Mouse (Mus musculus) hindbrain, embryonic 16.5 days (tissue): ENCODE measurements around the gene Pla2g12a. TPM values are rescaled to one million over a fixed set of nuclear protein-coding genes. Genes with fewer than 3 reads are reported as not detected.

ENCODE experiments used
- ATAC-seq: fragments of 200-750 bp; cut with Nextera tagmentation; 2 replicates; pipeline ENCODE4 v1.8.0; 2017; ENCODE audit warnings: moderate TSS enrichment, moderate library complexity
- H3K27ac ChIP-seq: fragments of 300-500 bp; sonication (generic); 2 replicates; pipeline ENCODE4 v1.5.1; 2014; ENCODE audit warnings: low read depth, mild to moderate bottlenecking, control low read depth, low read length, moderate library complexity
- H3K27me3 ChIP-seq: fragments of 300-500 bp; sonication (generic); replicated peaks from 2 replicates; pipeline ENCODE4 v1.6.1; 2014; ENCODE audit warnings: low read length; ENCODE audit not compliant: control insufficient read depth, insufficient read depth
- H3K36me3 ChIP-seq: fragments of 300-500 bp; sonication (generic); 2 replicates; pipeline ENCODE4 v1.6.1; 2014; ENCODE audit warnings: mild to moderate bottlenecking, low read length, moderate library complexity, mixed read lengths; ENCODE audit not compliant: control insufficient read depth, insufficient read depth
- H3K4me1 ChIP-seq: fragments of 300-500 bp; sonication (generic); 2 replicates; pipeline ENCODE4 v1.6.1; 2014; ENCODE audit warnings: low read depth, low read length; ENCODE audit not compliant: control insufficient read depth, insufficient read depth
- H3K4me2 ChIP-seq: fragments of 300-500 bp; sonication (generic); 2 replicates; pipeline ENCODE4 v1.6.1; 2014; ENCODE audit warnings: mild to moderate bottlenecking, low read length, control low read depth, moderate library complexity
- H3K4me3 ChIP-seq: fragments of 300-500 bp; sonication (generic); 2 replicates; pipeline ENCODE4 v1.5.1; 2014; ENCODE audit warnings: mild to moderate bottlenecking, low read length, control low read depth, moderate library complexity
- H3K9ac ChIP-seq: fragments of 300-500 bp; sonication (generic); 2 replicates; pipeline ENCODE4 v1.6.1; 2014; ENCODE audit warnings: low read depth, mild to moderate bottlenecking, control low read depth, low read length, moderate library complexity
- H3K9me3 ChIP-seq: fragments of 300-500 bp; sonication (generic); 2 replicates; pipeline ENCODE4 v1.6.1; 2014; ENCODE audit warnings: mild to moderate bottlenecking, low read length, moderate library complexity; ENCODE audit not compliant: control insufficient read depth
- WGBS: fragments of 180-500 bp; shearing (Covaris S2); extraction: QIAGEN DNeasy Blood & Tissue Kit; methylation state at CpG from one replicate; pipeline ENCODE4 v1.1.7; 2014; 5-methylcytosine and 5-hydroxymethylcytosine counted together
- polyA plus RNA-seq: library from polyadenylated mRNA; unstranded; fragments of >200 nt; fragmentation: Nextera tagmentation; extraction: Ambion mirVana; gene quantifications from 2 replicates; pipeline ENCODE4 v1.2.1, GENCODE M21; 2015

The Pla2g12a gene
- polyA plus RNA-seq, 1 experiment from 2014 or later = 39.8 TPM

DNA sequence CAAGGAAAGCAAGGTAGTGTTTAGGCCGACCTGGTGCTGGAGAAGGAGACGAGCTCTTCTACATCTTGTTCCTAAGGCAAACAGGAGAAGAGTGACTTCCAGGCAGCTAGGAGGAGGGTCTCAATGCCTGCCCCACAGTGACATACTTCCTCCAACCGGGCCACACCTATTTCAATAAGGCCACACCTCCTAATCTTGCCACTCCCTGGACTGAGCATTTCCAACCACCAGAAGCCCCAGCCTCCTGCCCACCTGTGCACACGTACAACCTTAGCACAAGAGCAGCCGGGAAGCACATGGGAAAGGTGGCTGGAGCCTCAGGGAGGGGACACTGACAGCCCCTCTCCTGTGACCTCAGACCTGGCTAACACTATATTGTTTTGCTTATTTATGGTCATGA is 13.6 kb downstream of the Pla2g12a start:
- no peaks in the 10 kb centered on the region for H3K27me3 ChIP-seq
- no peak overlapping the region for H3K9ac ChIP-seq
- no peak overlapping the region for H3K27ac ChIP-seq
- H3K36me3 ChIP-seq = peaks cover 20% of the 10 kb centered on the region
- no peaks in the 10 kb centered on the region for H3K4me1 ChIP-seq
- no peak for ATAC-seq
- no peak overlapping the region for H3K4me3 ChIP-seq
- no peaks in the 10 kb centered on the region for H3K9me3 ChIP-seq
- WGBS = 88% methylated on average over 5 of the region's 5 CpGs
- no peak overlapping the region for H3K4me2 ChIP-seq

DNA sequence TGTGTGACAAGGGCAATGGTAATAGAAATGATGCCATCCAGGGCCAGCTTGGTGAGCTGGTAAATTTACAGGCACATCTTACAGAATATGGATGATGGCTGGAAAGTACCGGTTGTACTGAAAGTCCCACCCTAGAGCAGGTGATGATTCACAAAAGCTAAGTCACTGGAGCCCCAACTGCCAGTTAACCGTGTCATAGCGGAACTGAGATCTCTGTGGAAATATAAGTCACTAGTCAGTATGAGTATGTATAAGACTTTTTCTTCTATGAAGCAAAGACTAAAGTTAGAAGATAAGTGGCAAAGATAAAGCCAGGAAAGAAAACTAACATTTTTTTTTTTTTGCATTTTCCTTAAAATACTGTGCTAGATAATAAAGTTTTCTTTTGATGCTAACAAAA is 14.7 kb downstream of the Pla2g12a start:
- Histone ChIP-seq H3K27me3 (no peaks in the 10 kb centered on the region), H3K9ac (no peak overlapping the region), H3K4me3 (no peak overlapping the region), H3K4me2 (no peak overlapping the region), H3K27ac (no peak overlapping the region), H3K4me1 (no peaks in the 10 kb centered on the region), H3K9me3 (no peaks in the 10 kb centered on the region), H3K36me3 (peaks cover 20% of the 10 kb centered on the region)
- 96% methylated on average over 3 of the region's 3 CpGs for WGBS
- no peak for ATAC-seq

DNA sequence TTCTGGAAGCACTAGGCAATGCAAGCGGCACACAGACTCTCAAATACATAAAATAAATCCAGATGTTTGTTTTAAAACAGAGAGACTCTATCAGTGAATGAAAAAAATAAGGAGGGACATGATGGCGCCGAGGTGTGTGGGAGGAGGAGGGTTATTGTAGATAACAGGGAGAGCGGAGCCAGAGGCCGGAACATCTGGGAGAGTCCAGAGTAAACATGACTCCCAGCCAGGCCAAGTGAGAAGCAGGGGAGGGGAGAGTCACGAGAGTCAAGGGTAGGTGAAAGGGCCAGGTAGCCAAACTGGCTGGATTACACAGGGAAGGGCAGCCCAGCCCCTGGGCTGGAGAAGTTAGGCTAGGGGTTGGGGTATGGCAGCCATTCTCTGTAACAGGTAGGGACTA is 18.2 kb downstream of the Pla2g12a start:
- 94% methylated on average over 6 of the region's 6 CpGs for WGBS
- no peak overlapping the region for H3K9ac ChIP-seq
- H3K4me3 ChIP-seq = no peak overlapping the region
- H3K4me1 ChIP-seq = peaks cover 1% of the 10 kb centered on the region
- H3K4me2 ChIP-seq = no peak overlapping the region
- peaks cover 14% of the 10 kb centered on the region for H3K36me3 ChIP-seq
- H3K27ac ChIP-seq = no peak overlapping the region
- no peaks in the 10 kb centered on the region for H3K27me3 ChIP-seq
- no peak for ATAC-seq
- H3K9me3 ChIP-seq = no peaks in the 10 kb centered on the region

DNA sequence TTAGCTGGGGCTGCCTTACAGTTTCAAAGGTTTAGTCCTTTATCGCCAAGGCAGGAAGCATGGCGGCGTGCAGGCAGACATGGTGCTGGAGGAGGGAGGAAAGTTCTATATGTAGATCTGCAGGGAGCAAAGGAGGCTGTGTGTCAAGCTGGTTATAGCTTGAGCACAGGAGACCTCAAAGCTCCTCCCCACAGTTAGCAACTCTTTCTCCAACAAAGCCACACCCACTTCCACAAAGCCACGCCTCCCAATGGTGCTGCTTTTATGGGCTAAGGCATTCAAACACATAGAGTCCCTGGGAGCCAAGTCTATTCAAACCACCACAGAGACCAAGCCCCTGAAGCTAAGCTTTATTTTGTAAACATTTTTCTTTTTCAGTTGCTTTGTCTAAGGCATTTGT is 20.5 kb downstream of the Pla2g12a start:
- 58% methylated on average over 4 of the region's 4 CpGs for WGBS
- no peak overlapping the region for H3K4me3 ChIP-seq
- H3K9me3 ChIP-seq = no peaks in the 10 kb centered on the region
- no peak for ATAC-seq
- no peak overlapping the region for H3K9ac ChIP-seq
- no peak overlapping the region for H3K27ac ChIP-seq
- H3K36me3 ChIP-seq = peaks cover 3% of the 10 kb centered on the region
- H3K27me3 ChIP-seq = no peaks in the 10 kb centered on the region
- H3K4me2 ChIP-seq = no peak overlapping the region
- peaks cover 8% of the 10 kb centered on the region for H3K4me1 ChIP-seq

DNA sequence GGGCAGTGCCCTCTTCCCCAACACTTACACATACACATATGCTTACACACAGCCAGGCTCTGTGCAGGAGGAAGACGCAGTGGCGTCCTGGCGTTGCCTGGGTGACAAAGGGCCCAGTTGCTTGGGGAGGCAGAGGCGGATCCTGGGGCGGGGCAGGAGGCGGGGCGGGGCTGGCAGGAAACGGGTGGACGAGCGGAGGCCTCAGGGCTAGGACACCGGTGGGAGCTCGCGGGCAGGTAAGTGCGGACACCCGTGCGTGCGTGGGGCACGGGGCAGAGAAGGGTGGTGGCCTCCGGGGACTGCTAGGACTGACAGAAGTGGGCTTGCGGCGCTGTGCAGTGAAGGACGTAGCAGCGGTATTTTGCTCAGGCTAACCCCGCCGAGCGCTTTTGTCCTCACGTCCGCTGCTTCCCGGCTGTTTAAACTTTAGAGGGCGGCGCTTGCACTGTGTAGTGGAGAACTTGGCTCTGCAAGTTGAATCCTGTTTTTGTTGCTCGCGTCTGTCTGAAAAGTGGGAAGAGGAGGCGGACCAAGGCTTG is 22.9 kb downstream of the Pla2g12a start, which contains the start of gene Casp6:
Casp6 (plus strand) TSS at position 155 of the 539 bp plus-strand sequence.
- peaks cover 8% of the 10 kb centered on the region for H3K4me1 ChIP-seq
- ATAC-seq = peak; percentile 95
- no peaks in the 10 kb centered on the region for H3K27me3 ChIP-seq
- WGBS = under 1% methylated on average over 32 of the region's 34 CpGs
- H3K4me3 ChIP-seq = peak within 1 kb of the TSS; percentile 58
- no peaks in the 10 kb centered on the region for H3K9me3 ChIP-seq
- H3K4me2 ChIP-seq = peak within 1 kb of the TSS; percentile 75
- H3K9ac ChIP-seq = peak within 1 kb of the TSS; percentile 68
- H3K27ac ChIP-seq = peak within 1 kb of the TSS; percentile 44
- no peaks in the 10 kb centered on the region for H3K36me3 ChIP-seq

DNA sequence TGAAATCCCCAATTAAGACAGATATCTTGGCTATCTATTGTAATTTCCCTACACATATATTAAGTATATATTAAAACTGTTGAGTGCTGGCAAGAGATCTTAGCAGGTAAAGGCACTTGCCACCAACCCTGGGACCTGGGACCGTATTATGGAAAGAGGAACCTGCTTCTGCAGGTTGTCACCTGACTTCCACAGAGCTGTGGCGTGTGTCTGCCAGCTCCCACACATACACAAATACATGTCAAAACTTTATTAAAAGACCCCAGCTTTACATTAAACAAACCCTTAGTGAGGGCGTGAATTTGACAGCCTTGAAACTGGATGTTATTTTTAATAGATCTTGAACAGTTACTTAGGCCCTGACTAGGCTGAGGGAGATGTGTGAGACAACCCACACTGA is 25.0 kb downstream of the Pla2g12a start:
- no peak overlapping the region for H3K9ac ChIP-seq
- H3K4me1 ChIP-seq = peaks cover 8% of the 10 kb centered on the region
- no peaks in the 10 kb centered on the region for H3K9me3 ChIP-seq
- H3K4me2 ChIP-seq = no peak overlapping the region
- H3K36me3 ChIP-seq = no peaks in the 10 kb centered on the region
- H3K27ac ChIP-seq = no peak overlapping the region
- no peak overlapping the region for H3K4me3 ChIP-seq
- H3K27me3 ChIP-seq = no peaks in the 10 kb centered on the region
- WGBS = 97% methylated on average over 3 of the region's 3 CpGs
- ATAC-seq = no peak

DNA sequence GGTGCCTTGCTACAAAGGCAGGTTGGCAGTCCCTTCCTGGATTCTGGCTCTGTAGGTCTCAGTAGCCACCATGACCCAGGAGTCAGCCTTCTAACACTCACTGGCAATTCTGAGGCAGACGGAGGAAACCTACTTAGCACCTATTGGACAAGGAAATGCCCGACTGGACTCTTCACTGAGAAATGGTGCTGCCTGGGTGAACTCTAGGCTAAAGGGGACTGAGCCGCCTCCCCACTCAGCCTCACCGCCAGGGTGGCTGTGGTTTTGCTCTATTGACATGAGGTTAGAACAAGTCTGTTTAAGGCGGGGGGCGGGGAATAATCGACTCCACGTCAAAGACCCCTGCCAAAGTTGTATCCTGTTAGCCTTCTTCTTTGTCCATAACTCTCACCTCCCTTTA is 25.5 kb downstream of the Pla2g12a start:
- Histone ChIP-seq H3K27ac (no peak overlapping the region), H3K9ac (no peak overlapping the region), H3K36me3 (peaks cover 2% of the 10 kb centered on the region; the same call in 1 of the 2 replicates), H3K27me3 (no peaks in the 10 kb centered on the region), H3K4me3 (no peak overlapping the region), H3K4me1 (peaks cover 8% of the 10 kb centered on the region), H3K9me3 (no peaks in the 10 kb centered on the region), H3K4me2 (no peak overlapping the region)
- no peak for ATAC-seq
- WGBS = 87% methylated on average over 8 of the region's 8 CpGs

DNA sequence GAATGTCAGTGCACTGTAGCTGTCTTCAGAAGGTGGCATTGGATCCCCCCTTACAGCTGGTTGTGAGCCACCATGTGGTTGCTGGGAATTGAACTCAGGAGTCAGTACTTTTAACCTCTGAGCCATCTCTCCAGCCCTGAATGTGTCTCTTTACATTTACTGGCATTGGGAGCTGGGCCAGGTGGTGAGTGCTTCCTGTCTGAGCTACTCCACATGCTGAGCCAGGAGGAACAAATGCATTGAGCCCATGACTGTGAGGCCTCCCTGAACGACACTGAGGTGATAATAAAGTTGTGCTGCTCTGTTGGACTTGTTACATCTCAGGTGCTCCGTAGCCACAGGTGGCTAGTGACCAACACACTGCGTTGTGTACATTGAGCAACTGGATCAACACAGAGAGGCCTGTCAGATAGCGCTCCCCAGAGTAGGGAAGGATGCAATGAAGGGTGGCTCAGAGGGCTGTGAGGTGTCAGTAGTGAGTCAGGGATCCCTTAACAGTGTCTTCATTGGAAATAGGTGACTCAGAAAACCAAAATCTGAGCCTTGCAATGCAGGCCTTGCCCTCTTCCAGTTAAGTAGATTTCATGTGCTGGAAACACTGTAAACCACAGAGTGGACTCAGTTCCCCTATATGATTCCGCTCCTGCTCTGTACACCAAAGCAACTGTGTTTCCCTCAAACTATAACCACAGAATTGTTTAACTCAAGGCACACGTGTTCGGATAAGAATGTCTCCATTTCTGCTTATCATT is 26.2 kb downstream of the Pla2g12a start:
- no peaks in the 10 kb centered on the region for H3K27me3 ChIP-seq
- no peak overlapping the region for H3K27ac ChIP-seq
- H3K9ac ChIP-seq = no peak overlapping the region
- WGBS = 89% methylated on average over 7 of the region's 7 CpGs
- H3K9me3 ChIP-seq = no peaks in the 10 kb centered on the region
- no peak overlapping the region for H3K4me2 ChIP-seq
- H3K4me1 ChIP-seq = peaks cover 8% of the 10 kb centered on the region
- no peak for ATAC-seq
- H3K4me3 ChIP-seq = no peak overlapping the region
- peaks cover 4% of the 10 kb centered on the region; the same call in 1 of the 2 replicates for H3K36me3 ChIP-seq

DNA sequence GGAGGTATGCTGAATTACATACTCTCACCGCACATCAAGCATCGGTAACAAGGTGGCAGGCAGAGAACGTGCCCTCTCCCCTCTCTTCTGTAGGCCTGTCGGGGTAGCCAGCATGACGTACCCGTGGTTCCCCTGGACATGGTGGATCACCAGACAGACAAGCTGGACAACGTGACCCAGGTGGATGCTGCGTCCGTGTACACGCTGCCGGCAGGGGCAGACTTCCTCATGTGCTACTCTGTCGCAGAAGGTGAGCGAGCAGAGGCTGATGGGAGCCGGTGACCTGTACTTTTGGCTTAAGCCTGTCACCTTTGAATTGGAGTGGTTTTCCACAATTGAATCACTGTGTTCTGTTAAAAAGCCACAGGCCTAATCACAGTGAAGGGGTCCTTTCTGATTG is 33.6 kb downstream of the Pla2g12a start:
- no peak overlapping the region for H3K4me2 ChIP-seq
- no peak overlapping the region for H3K9ac ChIP-seq
- H3K27me3 ChIP-seq = no peaks in the 10 kb centered on the region
- H3K4me1 ChIP-seq = no peaks in the 10 kb centered on the region
- H3K9me3 ChIP-seq = no peaks in the 10 kb centered on the region
- no peak overlapping the region for H3K27ac ChIP-seq
- peaks cover 5% of the 10 kb centered on the region; the same call in 1 of the 2 replicates for H3K36me3 ChIP-seq
- no peak overlapping the region for H3K4me3 ChIP-seq
- 95% methylated on average over 14 of the region's 14 CpGs for WGBS
- no peak for ATAC-seq
